Mouse (Mus musculus): ENCODE results near the gene Actn3.
"Not testable (repeated sequence)": the region's sequence is repeated elsewhere in the genome, so short reads cannot be mapped to it uniquely, and the experiment has no call there.

Gene Actn3

GRCm38 (mm10) chr19:4877785-4878184 is at the start of gene Actn3:
TSS of gene Actn3 (minus strand) at chr19:4877909.
- DNase-seq: peak; percentile 33

DNA sequence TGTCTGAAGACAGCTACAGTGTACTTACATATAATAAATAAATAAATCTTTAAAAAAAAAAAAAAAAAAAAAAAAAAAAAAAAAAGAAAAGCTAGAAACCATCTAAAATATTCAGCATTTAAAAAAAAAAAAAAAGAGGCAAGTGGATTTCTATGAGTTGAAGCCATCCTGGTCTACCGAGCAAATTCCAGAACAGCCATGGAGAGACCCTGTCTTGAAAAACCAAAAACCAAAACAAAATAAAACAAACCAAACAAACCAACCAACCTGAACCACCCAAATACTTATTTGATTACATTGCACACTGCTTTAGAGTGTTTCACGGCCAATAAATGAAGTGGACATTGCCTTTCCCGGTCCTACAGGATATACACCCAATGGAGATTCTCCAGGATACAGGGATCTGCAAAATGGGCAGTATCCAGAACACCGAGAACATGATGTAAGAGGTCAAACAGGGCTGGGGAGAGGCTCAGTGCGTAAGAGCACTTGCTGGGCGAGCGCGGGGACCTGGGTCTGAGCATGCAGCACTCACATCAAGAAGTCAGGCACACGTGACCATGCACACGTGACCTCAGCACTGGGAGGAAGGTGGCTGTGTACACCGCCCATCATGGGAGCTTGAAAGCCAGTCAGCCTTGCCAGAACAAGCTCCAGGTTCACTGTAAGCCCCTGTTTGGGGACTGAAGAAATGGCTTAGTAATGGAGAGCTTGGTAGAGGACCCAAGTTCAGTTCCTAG is 47.6 kb upstream of the Actn3 start:
- DNase-seq: no peak

GRCm38 (mm10) chr19:4919652-4920051 is 41.9 kb upstream of the Actn3 start:
- DNase-seq: no peak

DNA sequence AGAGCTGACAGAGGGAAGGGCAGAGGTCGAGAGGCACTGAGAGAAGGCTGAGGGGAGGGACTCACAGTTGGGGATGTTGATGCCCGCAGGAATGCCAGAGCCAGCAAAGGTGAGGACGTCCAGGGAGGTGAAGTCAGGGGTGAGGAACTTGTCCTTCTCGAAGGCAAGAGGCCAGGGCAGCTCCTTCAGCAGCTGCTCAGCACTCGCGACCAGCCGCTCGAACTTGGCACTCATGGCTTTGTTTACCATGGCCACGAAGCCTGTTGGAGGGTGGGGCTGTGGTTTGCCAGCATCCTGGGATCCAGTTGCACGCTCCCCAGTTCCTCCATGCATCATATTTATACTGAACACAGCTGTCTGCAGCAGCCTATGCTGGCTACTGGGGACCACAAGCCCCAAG is 39.1 kb upstream of the Actn3 start:
- DNase-seq: no peak

DNA sequence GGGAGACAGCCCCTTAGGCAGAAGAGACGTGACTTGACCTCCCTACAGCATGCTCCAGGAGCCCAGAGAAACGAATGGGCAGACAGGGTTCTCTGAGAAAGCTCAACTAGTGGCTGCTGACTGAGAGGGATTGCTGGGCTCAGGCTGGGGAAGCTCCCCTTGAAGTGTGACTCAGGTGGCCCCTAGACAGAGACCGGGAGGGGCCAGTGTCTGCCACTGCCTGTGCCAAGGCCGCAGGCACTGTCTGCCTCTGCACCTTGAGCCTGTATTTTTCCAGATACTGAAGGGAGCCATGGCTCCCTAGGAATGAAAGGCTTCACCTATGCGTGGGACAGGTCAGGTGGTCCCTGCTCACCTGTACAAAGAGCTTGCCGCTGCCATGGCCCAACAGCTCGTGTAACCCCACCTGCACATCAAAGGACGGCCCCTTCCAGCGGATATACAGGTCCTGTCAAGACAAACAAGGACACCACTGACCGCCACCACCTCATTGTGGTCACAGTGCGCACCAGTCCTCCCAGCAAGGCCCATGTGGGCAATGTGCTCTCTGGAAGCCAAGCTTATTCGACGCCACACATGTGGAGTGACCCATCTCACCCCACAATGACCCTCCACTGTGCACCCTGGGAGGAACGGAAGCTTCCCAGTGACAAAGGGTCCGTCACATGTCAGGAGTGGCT is 38.4 kb upstream of the Actn3 start:
- DNase-seq: no peak

DNA sequence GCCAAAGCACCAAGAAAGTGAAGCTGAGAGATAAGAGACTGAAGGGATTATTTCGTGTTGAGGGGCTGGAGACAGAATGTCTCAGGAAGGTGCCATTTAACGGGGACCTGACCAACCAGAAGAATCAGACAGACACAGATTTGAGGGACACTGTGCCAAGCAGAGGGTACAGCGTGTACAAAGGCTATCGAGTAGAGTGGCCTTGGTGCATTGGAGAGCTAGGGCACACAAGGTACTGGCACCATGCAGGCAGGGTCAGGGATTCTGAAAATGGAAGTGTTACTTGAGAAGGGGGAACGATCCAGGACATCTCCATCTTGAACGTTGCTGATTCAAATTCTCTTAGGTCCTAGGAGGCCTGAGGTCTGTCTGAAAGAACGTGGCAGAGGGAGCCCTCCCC is 31.7 kb upstream of the Actn3 start:
- no peak for DNase-seq

DNA sequence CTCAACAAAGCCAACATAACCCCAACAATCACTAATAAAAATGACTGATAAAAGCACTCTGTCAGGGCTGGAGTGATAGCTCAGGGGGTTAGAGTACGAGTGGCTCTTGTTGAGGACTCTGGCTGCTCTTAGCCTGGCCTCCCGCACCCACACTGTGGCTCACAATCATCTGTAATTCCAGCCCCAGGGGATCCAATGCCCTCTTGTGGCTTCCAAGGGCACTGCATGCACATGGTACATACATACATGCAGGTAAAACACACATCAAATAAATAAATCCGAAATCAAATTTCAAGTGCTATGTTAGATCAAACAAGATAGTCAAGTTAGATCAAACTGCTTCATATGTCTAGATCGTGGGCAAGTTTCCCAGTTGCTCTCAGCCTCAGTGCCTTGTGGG is 30.4 kb upstream of the Actn3 start:
- DNase-seq: peak; percentile 66

GRCm38 (mm10) chr19:4905979-4906794 is 28.5 kb upstream of the Actn3 start, which contains the start of gene Bbs1:
TSS of gene Bbs1 (minus strand) at chr19:4906628.
- peak; percentile 80 for DNase-seq

GRCm38 (mm10) chr19:4899888-4900287 is 22.2 kb upstream of the Actn3 start:
- no peak for DNase-seq

GRCm38 (mm10) chr19:4898972-4899371 is 21.3 kb upstream of the Actn3 start:
- no peak for DNase-seq

GRCm38 (mm10) chr19:4896780-4897520 is 19.2 kb upstream of the Actn3 start:
- DNase-seq: no peak

- peak; percentile 82 for DNase-seq
Measured at GRCm38 (mm10) chr19:4891798-4892197, 14.1 kb upstream of the Actn3 start.

DNA sequence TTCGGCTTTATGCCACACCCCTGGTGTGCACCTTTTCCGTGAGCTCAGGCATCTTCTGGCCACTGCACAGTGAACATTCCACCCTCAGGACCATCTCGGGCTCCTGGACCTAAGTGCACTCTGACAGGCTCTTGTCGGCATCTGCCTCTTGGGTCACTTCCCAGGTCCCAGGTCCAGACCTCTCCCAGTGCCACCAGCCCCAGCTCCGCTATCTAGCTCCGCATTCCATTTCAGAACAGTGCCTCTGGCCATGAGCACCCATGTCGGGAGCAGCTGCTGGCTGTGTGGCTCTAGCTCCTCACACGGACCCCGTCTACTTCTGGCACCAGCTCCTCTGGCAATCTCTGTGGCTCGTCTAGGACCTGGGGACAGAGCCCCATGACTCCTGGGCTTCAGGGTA is 12.1 kb upstream of the Actn3 start:
- DNase-seq: no peak

DNA sequence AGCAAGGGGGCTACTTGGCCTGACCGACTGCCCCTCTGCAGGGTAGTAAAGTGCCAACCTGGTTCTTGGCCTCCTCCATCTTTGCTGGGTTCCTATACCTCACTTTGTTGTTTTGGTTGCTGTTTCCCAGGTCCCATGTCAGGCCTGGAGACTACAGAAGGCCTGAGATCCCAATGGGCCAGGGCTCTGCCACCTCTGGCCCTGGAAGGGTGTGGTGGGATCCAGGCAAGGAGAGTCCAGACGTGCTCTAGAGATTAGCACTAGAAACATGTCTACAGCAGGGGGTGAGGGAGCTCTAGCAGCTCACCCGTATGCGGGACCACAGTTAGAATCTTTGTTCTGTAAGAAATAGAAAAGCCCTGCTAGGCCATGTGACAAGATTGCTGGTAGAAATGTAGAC is 6.3 kb upstream of the Actn3 start:
- peak; percentile 72 for DNase-seq

DNA sequence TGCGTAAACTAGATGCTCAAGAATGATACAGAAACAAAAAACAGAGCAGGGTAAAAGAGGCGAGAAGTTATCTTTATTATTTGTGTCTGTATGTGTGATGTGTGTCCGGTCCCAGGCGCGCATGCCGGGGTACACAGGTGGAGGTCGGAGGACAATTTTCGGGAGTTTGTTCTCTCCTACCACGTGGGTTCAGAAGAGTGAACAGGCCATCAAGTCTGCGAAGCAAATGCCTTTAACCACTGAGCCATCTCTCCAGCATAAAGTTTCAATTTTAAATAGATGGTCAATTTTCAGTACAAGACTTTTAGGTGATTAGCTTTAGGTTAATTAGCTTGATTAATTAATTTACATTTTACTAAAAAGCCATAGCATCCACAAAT is 1.6 kb upstream of the Actn3 start:
- DNase-seq: no peak

DNA sequence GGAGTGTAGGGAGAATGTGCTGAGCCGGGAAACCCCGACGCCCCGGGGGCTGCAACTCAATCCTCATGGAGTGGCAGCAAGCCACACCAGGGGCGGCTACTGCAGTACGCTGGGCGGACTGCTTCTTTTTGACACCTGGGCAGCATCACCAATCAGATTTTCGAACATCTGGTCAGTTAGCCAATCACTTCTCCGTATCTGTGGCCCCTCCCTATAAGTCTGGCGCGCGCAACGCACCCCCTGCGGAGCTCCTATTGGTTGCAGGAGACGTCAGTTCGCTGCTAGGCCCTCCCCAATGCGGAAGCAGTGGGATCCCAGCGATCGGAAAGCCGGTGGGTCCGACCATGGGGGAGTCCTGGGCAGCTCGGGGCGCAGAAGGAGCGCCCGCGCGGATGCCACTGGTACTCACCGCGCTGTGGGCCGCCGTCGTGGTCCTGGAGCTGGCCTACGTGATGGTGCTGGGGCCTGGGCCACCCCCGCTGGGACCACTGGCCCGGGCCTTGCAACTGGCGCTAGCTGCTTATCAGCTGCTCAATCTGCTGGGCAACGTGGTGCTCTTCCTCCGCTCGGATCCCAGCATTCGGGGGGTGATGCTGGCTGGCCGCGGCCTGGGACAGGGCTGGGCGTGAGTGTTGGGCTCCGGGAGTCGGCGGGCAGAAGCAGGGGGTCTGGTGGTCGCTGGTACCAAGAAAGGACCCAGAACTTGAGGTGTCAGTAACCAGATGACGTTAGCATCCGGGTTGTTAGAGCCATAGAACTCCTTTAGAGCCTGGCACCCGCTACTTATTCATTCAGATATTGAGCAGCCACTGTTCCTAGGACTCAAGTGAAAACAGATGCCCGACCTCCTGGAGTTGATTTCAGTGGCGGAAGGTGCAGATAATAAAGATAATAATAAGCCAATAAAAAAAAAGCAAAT is 955 bp upstream of the Actn3 start, which contains the start of gene Zdhhc24:
Gene Zdhhc24 (plus strand): TSS at position 264 of the 919 bp plus-strand sequence.
- peak; percentile 97 for DNase-seq

DNA sequence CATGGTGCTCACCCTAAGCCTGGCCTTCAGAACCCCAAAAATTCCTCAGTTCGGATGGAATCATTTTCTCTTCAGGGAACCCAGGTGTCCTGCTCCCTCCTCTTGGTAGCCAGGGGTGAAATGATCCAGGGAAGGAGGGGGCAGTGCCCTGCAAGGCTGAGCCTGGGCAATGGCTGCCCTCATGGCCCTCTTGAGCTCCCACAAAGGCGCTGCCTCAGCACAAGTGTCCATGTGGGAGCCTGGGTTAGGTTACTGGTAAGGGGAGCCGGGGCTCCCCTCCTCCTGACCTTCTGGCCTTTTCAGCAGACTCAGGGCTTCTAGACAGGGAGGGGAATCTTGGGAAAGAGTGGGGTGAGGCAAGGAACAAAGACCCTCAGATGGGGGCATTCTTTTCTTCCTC is 954 bp downstream of the Actn3 start:
- DNase-seq: no peak

GRCm38 (mm10) chr19:4876241-4876640 is 1.5 kb downstream of the Actn3 start:
- DNase-seq: no peak

- DNase-seq: not testable (repeated sequence)
Measured at GRCm38 (mm10) chr19:4874613-4875012, 3.1 kb downstream of the Actn3 start.

DNA sequence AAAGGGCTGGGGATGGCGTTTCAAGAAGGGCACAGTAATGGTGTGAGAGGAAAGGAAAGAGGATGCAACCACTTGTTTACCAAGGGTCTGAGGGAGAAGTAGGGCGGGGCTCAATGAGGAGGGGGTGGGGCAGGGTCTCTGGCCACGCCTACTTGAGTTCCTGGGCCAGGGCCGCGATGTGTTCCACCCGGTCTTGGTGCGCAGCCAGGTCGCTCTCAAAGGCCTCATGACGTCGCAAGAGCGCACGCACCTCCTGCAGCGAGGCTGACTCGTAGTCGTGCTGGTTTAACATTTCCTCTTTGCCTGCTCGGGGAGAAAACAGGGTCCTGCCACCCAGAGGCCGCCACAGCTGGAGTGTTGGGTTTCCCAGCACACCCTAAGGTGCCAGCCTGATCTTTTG is 12.6 kb downstream of the Actn3 start:
- no peak for DNase-seq

DNA sequence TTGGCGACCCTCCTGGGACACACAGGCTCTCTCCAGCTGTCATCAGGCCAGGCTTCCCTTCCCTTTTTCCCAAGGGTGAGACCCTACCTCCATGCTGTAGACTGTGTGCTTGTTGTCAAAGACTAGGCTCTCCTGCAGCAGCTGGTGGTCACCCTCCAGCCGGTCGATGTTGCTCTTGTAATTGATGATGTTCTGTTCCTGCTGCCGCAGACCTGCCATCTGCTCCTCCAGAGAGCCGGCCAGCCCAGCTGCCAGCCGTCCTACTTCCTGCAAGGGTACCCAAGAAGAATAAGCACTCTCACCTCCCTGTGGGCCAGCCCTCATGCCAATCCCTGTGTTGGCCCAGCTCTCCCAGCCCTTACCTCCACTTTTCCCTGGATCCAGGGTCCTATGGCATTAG is 14.7 kb downstream of the Actn3 start:
- DNase-seq: no peak

- DNase-seq: peak; percentile 90
Measured at GRCm38 (mm10) chr19:4859081-4859480, 18.6 kb downstream of the Actn3 start.
